In the genomic region with DNA sequence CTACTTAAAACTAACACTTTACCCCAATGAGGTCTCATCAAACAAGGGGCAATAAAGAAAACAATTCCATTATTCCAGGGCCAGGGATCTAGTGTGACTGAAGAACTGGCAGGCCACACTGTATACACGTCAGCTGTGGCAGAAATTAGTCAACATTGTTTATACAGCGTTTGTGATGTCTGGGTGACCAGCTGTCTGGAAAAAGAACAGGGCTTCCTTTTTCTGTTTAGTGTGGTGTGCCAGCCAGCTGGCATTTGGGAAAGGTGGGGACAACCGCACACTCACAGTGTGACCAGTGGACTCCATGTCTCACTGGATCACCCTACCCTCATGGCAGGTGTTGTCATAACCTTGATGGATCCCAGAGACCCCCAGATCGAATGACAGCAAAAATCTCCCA, we compare ENCODE assay signal across 9 mouse cellular contexts.
DNase-seq lines count a peak whose midpoint lies in the region; ATAC-seq lines count a peak whose summit lies in the region.
"Had no signal": no experiment of that assay in that cellular context is flagged by ENCODE, and none has a peak within 500 bp of the region (broad histone marks: within the 10 kb centered on the region; RNA-seq: fewer than 3 reads in every experiment).

No protein-coding gene starts in this region.

- H3K4me1 ChIP-seq in heart, embryonic 11.5 days (ENCODE audit: control insufficient read depth, insufficient read depth, low read length): no peaks in the 10 kb centered on the region
- H3K4me1 ChIP-seq in lung, embryonic 15.5 days: peaks cover 14% of the 10 kb centered on the region; the same call in 1 of the 2 replicates

- H3K9me3 ChIP-seq in heart, embryonic 11.5 days (replicated peaks; ENCODE audit: control insufficient read depth, low read length): no peaks in the 10 kb centered on the region
- no peaks in the 10 kb centered on the region for H3K9me3 ChIP-seq in lung, embryonic 15.5 days

- peak; percentile 93 for DNase-seq in heart, adult 11 months
- peak; percentile 3 for DNase-seq in 3T3-L1 (ENCODE audit: low read depth, low spot score)
- DNase-seq in heart, adult 9 months (ENCODE audit: low spot score in 2 of 2): peak; percentile 27 to 42
- DNase-seq in thymus, postnatal 0 days (ENCODE audit: low spot score): no peak
- DNase-seq in kidney, adult 9 months: no peak
- DNase-seq: kidney, adult 8-10 months; liver had no signal

- no peak overlapping the region for H3K27ac ChIP-seq in heart, embryonic 11.5 days (ENCODE audit: low read depth, low read length)
- no peak overlapping the region for H3K27ac ChIP-seq in lung, embryonic 15.5 days

- ATAC-seq in heart, embryonic 11.5 days (replicated peaks; ENCODE audit: insufficient number of reproducible peaks, low FRiP score, low TSS enrichment): no peak
- peak; percentile 82; the same call in 1 of the 2 replicates for ATAC-seq in lung, embryonic 15.5 days (ENCODE audit: borderline replicate concordance, extremely low read depth, low FRiP score, low TSS enrichment)

- H3K9ac ChIP-seq in heart, embryonic 11.5 days (ENCODE audit: low read depth, low read length): no peak overlapping the region
- no peak overlapping the region for H3K9ac ChIP-seq in lung, embryonic 15.5 days

- H3K4me2 ChIP-seq in heart, embryonic 11.5 days: no peak overlapping the region
- no peak overlapping the region for H3K4me2 ChIP-seq in lung, embryonic 15.5 days

- no peaks in the 10 kb centered on the region for H3K27me3 ChIP-seq in heart, embryonic 11.5 days (ENCODE audit: control insufficient read depth, insufficient read depth, low read length)
- H3K27me3 ChIP-seq in lung, embryonic 15.5 days: no peaks in the 10 kb centered on the region

- H3K36me3 ChIP-seq in heart, embryonic 11.5 days (ENCODE audit: control insufficient read depth, insufficient read depth, low read length): no peaks in the 10 kb centered on the region
- no peaks in the 10 kb centered on the region for H3K36me3 ChIP-seq in lung, embryonic 15.5 days

- H3K4me3 ChIP-seq in heart, embryonic 11.5 days (ENCODE audit: low read depth, low read length): no peak overlapping the region
- no peak overlapping the region for H3K4me3 ChIP-seq in lung, embryonic 15.5 days

- WGBS in heart, embryonic 11.5 days (ENCODE audit: insufficient replicate concordance): 56% methylated on average over 4 of the region's 4 CpGs
- 46% methylated on average over 4 of the region's 4 CpGs for WGBS in lung, embryonic 15.5 days

Comparison
In these comparisons a context has a peak if more than half of its experiments do, and no peak if none do; other contexts are left out.
1. DNase-seq: peak in heart, adult 11 months (single experiment), 3T3-L1 (single experiment) and heart, adult 9 months (2 of 2); none in thymus, postnatal 0 days (single experiment) and kidney, adult 9 months (single experiment).